Comparison of ENCODE assay signal across 16 mouse cellular contexts in genomic region chr13:29609441-29609840, GRCm38 (mm10).
DNase-seq lines count a peak whose midpoint lies in the region; ATAC-seq and TF ChIP-seq lines count a peak whose summit lies in the region.
"Had no signal": no experiment of that assay in that cellular context is flagged by ENCODE, and none has a peak within 500 bp of the region (broad histone marks: within the 10 kb centered on the region; RNA-seq: fewer than 3 reads in every experiment).

No protein-coding gene starts in this region.

- no peak overlapping the region for H3K4me2 ChIP-seq in heart, postnatal 0 days (ENCODE audit: low read depth, low read length)
- no peak overlapping the region for H3K4me2 ChIP-seq in neural tube, embryonic 13.5 days
- no peak overlapping the region for H3K4me2 ChIP-seq in neural tube, embryonic 15.5 days
- no peak overlapping the region for H3K4me2 ChIP-seq in hindbrain, embryonic 12.5 days (replicated peaks)
- H3K4me2 ChIP-seq: embryonic facial prominence, embryonic 12.5 days; limb, embryonic 12.5 days; liver, embryonic 13.5 days had no signal

- no peak for TF ChIP-seq EP300 in heart, postnatal 0 days (IDR thresholded peaks at IDR 0.05; ENCODE audit: low read depth)

- no peak for ATAC-seq in heart, postnatal 0 days (ENCODE audit: insufficient read depth, low read depth)
- no peak for ATAC-seq in neural tube, embryonic 13.5 days (ENCODE audit: low read depth)
- no peak for ATAC-seq in neural tube, embryonic 15.5 days (ENCODE audit: low FRiP score)
- no peak for ATAC-seq in hindbrain, embryonic 12.5 days (ENCODE audit: low FRiP score)

- H3K4me1 ChIP-seq in heart, postnatal 0 days (ENCODE audit: control insufficient read depth, insufficient read depth), result peaks cover 32% of the 10 kb centered on the region
- peaks cover 52% of the 10 kb centered on the region for H3K4me1 ChIP-seq in neural tube, embryonic 13.5 days (replicated peaks)
- H3K4me1 ChIP-seq in neural tube, embryonic 15.5 days, result peaks cover 22% of the 10 kb centered on the region
- H3K4me1 ChIP-seq in hindbrain, embryonic 12.5 days, result peaks cover 41% of the 10 kb centered on the region

- 73% methylated on average over 5 of the region's 5 CpGs for WGBS in heart, postnatal 0 days
- WGBS in neural tube, embryonic 13.5 days, result 44% methylated on average over 5 of the region's 5 CpGs
- 43% methylated on average over 5 of the region's 5 CpGs for WGBS in neural tube, embryonic 15.5 days
- WGBS in hindbrain, embryonic 12.5 days, result 58% methylated on average over 5 of the region's 5 CpGs

- no peak for TF ChIP-seq CTCF in heart, postnatal 0 days (IDR thresholded peaks at IDR 0.05; ENCODE audit: low read depth)
- no peak for TF ChIP-seq CTCF in gastrocnemius, adult 2 months (IDR thresholded peaks at IDR 0.05)

- no peak overlapping the region for H3K4me3 ChIP-seq in heart, postnatal 0 days (ENCODE audit: low read depth, low read length)
- no peak overlapping the region for H3K4me3 ChIP-seq in neural tube, embryonic 13.5 days
- no peak overlapping the region for H3K4me3 ChIP-seq in neural tube, embryonic 15.5 days (replicated peaks)
- H3K4me3 ChIP-seq in hindbrain, embryonic 12.5 days, result no peak overlapping the region
- no peak overlapping the region for H3K4me3 ChIP-seq in gastrocnemius, adult 2 months
- H3K4me3 ChIP-seq: embryonic facial prominence, embryonic 12.5 days; limb, embryonic 12.5 days; liver, embryonic 13.5 days had no signal

- no peak for DNase-seq in heart, postnatal 0 days (ENCODE audit: low spot score)
- DNase-seq in heart, adult 9 months (ENCODE audit: low spot score in 2 of 2), result no peak
- no peak for DNase-seq in gastrocnemius, adult 2 months
- DNase-seq in cerebellum, adult 8-10 months, result no peak
- DNase-seq: adrenal gland, postnatal 14 days; cerebellum, adult 2 months; heart, adult 11 months; kidney, adult 11 months; kidney, postnatal 14 days; liver, embryonic 13.5 days; thymus, postnatal 4 days had no signal

- H3K36me3 ChIP-seq in heart, postnatal 0 days (replicated peaks; ENCODE audit: control insufficient read depth, insufficient read depth, low read length), result no peaks in the 10 kb centered on the region
- no peaks in the 10 kb centered on the region for H3K36me3 ChIP-seq in neural tube, embryonic 13.5 days
- H3K36me3 ChIP-seq in neural tube, embryonic 15.5 days, result no peaks in the 10 kb centered on the region
- no peaks in the 10 kb centered on the region for H3K36me3 ChIP-seq in hindbrain, embryonic 12.5 days
- H3K36me3 ChIP-seq: embryonic facial prominence, embryonic 12.5 days; limb, embryonic 12.5 days; liver, embryonic 13.5 days had no signal

- no peaks in the 10 kb centered on the region for H3K27me3 ChIP-seq in heart, postnatal 0 days (ENCODE audit: control insufficient read depth, insufficient read depth, low read length)
- H3K27me3 ChIP-seq in neural tube, embryonic 13.5 days, result no peaks in the 10 kb centered on the region
- H3K27me3 ChIP-seq in neural tube, embryonic 15.5 days (replicated peaks), result no peaks in the 10 kb centered on the region
- no peaks in the 10 kb centered on the region for H3K27me3 ChIP-seq in hindbrain, embryonic 12.5 days
- H3K27me3 ChIP-seq: embryonic facial prominence, embryonic 12.5 days; limb, embryonic 12.5 days; liver, embryonic 13.5 days had no signal

- H3K9ac ChIP-seq in heart, postnatal 0 days (replicated peaks; ENCODE audit: low read depth, low read length), result no peak overlapping the region
- no peak overlapping the region for H3K9ac ChIP-seq in neural tube, embryonic 13.5 days
- H3K9ac ChIP-seq in neural tube, embryonic 15.5 days (replicated peaks), result no peak overlapping the region
- no peak overlapping the region for H3K9ac ChIP-seq in hindbrain, embryonic 12.5 days
- H3K9ac ChIP-seq: embryonic facial prominence, embryonic 12.5 days; limb, embryonic 12.5 days; liver, embryonic 13.5 days had no signal

- intact Hi-C loops in gastrocnemius, adult 2 months (cut with DNase I), result no loop called here

- H3K27ac ChIP-seq in heart, postnatal 0 days (ENCODE audit: low read depth), result peak overlapping the region; percentile 18
- H3K27ac ChIP-seq in neural tube, embryonic 13.5 days (replicated peaks), result peak overlapping the region; percentile 84
- no peak overlapping the region for H3K27ac ChIP-seq in neural tube, embryonic 15.5 days (replicated peaks)
- H3K27ac ChIP-seq in hindbrain, embryonic 12.5 days, result peak overlapping the region; percentile 85
- H3K27ac ChIP-seq in gastrocnemius, adult 2 months, result no peak overlapping the region
- H3K27ac ChIP-seq: embryonic facial prominence, embryonic 12.5 days; limb, embryonic 12.5 days; liver, embryonic 13.5 days had no signal

- H3K9me3 ChIP-seq in heart, postnatal 0 days (replicated peaks; ENCODE audit: control insufficient read depth, low read length), result no peaks in the 10 kb centered on the region
- no peaks in the 10 kb centered on the region for H3K9me3 ChIP-seq in neural tube, embryonic 13.5 days
- H3K9me3 ChIP-seq in neural tube, embryonic 15.5 days (replicated peaks), result no peaks in the 10 kb centered on the region
- H3K9me3 ChIP-seq in hindbrain, embryonic 12.5 days (replicated peaks), result no peaks in the 10 kb centered on the region
- H3K9me3 ChIP-seq: embryonic facial prominence, embryonic 12.5 days; limb, embryonic 12.5 days; liver, embryonic 13.5 days had no signal

Comparison
In these comparisons a context has a peak if more than half of its experiments do, and no peak if none do; other contexts are left out.
1. H3K27ac ChIP-seq: peak in heart, postnatal 0 days (single experiment), neural tube, embryonic 13.5 days (single experiment) and hindbrain, embryonic 12.5 days (single experiment); none in neural tube, embryonic 15.5 days (single experiment) and gastrocnemius, adult 2 months (single experiment).